Mouse (Mus musculus) spleen, postnatal 4 days (tissue): Measurements from ENCODE around the gene Nfic.

ENCODE experiments used
- DNase-seq, 2 experiments: peaks; one replicate each; pipeline ENCODE4 v3.0.0; 2022; ENCODE audit warnings: low spot score in 2 of 2

Nfic gene

DNA sequence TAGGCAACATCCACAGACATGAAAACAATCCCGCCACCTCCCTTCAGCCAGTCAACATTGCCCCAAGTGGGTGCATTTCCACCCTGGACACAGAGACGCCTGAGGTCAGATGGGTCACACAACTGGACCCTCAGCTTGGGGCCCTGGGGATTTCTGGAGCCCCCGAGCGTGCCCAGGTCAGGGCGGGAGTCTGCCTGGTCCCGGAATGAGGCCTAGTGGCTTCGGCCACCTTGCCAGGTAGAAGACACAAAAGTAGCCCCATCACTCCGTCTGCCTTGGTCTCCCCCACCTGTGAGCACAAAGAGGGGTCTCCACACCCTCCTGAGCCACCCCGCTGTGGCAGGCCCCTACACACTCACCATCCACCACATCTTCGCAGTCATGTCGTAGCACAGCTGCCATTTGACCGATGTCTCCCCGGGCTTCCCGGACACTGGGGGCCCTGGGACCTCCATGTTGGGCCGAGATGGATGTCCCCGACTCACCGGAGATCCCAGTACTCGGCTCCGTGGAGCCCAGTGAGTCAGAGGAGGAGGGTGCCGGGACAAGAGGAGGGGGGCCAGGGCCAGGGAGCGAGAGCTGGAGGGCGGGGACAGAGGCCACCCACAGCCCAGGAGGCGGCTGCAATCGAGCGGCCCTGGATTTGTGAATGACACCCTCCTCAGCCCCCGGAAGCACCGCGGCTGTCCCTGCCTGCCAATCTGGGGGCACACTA is at the start of gene Nfic:
Nfic (minus strand) TSS at position 455 of the 715 bp plus-strand sequence.
- DNase-seq, result peak in 1 of 2 experiments; percentile 60

DNA sequence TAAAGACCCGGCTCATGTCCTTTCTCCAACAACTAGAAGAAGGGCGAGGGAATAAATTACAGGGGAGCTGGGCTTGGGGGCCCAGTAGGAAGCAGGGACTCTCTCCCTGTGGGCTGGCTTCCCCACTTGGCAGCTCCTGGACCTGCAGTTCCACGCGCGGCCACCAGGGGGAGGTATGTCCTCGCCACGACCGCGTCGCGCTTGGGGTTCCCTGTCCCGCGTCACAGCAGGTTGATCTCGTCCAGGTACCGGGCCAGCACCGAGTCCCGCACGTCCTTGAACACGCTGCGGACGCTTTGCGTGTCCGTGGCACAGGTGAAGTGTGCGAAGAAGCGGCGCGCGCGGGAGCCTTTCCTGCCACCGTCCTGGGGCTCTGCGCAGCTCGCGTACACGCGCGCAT is 47.2 kb upstream of the Nfic start:
- DNase-seq, result peak; percentile 90 to 99

DNA sequence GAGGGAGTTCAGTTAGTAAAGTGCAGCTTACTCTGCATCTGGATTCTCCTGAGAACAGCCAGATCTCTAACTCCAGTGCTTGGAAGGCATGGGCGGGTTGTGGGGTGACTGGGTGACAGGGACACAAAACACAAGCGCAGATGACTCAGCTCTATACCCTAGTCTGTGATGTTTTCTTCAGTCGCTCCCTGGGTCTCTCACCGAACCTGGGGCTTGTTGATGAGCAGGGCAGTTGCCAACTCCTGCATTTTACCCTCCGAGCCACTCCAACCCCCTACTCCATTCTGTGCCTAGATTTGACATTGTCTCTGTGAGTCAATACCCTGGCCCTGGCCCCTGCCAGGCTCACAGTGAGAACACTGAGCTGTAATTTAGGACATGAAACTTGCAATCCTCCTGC is 46.4 kb upstream of the Nfic start:
- no peak for DNase-seq

- DNase-seq, result no peak
These were observed 44.6 kb upstream of the Nfic start, which contains the start of gene S1pr4 for GRCm38 (mm10) chr10:81500032-81500431. Gene S1pr4, minus strand, starts transcription at chr10:81500132.

DNA sequence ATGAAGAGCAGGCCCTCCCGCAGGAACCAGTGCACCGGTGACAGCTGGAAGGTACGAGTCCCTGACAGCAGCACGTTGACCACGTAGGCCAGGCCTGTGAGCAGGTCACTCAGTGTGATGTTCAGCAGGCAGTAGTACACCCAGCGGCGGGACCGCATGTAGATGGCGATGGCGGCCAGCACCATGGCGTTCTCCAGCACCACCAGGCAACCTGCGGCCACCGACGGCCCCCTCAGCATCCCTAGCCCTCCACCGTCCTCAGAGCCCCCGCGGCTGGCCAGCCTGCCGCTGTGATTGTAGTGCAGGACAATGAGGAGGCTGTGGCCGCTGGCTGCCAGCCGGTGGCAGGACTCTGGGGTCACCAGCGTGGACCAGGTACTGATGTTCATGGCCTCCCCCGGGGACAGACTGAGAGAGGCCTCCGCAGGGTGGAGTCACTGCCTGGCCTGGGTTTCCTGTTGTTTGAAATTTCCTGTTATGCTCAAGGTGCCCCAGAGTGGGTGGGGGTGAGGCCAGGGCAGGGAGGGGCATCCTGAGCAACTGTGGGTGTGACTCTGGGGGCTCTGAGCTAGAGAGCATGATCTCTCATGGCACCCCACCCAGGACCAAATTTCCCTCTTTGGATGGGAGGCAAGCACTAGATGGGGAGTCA is 43.9 kb upstream of the Nfic start:
- peak; percentile 77 to 89 for DNase-seq

DNA sequence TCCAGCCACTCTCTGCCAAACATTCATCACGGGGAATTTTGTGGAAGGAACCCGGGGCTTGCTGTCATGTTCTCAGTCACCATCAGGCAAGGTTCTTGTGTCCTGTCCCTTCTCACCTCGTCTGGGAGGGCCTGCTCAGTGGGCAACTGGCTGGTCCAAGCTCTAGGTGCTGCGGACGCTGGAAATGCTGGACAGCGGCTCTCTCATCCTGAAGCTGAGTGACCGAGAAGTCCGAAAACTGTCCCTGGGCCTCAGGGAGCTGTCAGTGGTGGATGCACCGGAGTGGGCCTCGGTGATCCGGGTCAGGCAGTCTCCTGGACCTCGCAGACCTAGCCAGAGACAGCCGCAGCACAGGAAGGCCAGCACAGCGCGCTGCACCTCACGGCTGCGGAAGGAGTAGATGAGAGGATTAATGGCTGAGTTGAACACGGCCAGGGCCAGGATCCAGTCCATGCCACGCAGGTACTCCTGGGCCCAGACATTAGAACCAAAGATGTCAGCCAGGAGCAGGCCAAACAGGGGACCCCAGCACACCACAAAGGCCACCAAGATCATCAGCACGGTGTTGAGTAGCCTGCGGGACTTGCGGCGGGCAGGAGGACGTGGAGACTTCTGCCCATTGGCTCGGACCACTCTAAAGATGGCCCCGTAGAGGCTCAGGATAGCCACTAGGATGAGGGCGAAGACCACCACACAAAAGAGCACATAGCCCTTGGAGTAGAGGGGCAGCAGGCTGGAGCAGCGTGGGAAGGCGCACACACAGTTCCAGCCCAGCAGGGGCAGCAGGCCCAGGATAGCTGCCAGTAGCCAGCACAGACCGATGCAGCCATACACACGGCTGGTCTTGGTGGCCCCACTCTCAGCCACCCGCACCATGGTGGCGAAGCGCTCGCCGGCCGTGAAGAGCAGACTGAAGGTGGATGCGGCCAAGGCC is 43.1 kb upstream of the Nfic start:
- DNase-seq, result peak in 1 of 2 experiments; percentile 78

- peak; percentile 70 to 83 for DNase-seq
These were observed 42.2 kb upstream of the Nfic start for GRCm38 (mm10) chr10:81497401-81498270.

- no peak for DNase-seq
These were observed 41.5 kb upstream of the Nfic start for GRCm38 (mm10) chr10:81496969-81497368.

- peak; percentile 98 to 99 for DNase-seq
These were observed 40.9 kb upstream of the Nfic start, which contains the start of gene Ncln for GRCm38 (mm10) chr10:81496264-81496901. Gene Ncln, minus strand, starts transcription at chr10:81496392.

DNA sequence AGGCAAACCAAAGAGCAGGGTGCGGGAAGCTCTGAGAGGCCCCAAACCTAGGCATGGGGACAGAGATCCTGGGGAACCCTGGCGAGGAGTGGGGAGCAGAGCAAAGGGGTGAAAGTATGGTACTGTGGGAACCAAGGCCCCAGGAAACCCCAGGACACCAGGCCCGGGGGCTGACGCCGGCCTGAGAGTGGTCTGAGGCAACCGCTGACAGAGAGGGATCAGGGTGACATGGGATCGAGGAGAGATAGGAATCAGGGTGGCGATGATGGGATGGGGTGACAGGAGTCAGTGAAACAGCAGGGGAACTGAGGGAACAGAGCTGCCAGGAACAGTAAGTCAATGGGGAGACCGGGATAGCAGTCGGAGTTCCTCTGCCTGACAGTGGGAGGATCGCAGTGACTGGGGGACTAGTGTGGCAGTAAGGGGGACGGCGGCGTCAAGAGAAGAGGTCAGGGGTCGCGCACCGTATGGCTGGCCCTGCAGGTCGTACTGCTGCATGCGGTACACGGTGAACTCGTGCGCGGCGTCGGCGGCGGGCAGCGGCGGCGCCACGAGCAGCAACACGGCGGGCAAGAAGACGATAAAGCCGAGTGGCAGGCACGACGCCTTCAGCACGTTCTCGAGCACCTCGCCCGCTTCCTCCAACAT is 40.3 kb upstream of the Nfic start:
- DNase-seq, result no peak

DNA sequence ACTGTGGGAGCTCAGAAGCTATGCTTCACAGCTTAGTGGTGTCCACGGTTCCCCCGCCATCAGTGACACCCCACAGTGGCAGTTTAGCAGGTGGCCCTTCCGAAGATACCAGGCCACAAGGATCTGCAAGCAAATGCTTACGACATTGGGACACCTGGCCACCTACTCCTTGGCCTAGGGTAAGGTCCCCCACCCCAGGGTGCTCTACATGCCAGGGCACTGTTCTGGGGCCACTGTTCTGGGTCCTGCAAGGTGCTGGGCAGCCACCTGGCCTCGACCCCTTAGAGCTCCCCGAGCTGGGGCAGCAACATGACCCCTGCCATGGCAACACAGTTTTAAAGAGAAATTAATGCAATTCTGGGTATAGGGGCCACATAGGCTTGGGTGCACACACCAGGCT is 39.7 kb upstream of the Nfic start:
- no peak for DNase-seq

DNA sequence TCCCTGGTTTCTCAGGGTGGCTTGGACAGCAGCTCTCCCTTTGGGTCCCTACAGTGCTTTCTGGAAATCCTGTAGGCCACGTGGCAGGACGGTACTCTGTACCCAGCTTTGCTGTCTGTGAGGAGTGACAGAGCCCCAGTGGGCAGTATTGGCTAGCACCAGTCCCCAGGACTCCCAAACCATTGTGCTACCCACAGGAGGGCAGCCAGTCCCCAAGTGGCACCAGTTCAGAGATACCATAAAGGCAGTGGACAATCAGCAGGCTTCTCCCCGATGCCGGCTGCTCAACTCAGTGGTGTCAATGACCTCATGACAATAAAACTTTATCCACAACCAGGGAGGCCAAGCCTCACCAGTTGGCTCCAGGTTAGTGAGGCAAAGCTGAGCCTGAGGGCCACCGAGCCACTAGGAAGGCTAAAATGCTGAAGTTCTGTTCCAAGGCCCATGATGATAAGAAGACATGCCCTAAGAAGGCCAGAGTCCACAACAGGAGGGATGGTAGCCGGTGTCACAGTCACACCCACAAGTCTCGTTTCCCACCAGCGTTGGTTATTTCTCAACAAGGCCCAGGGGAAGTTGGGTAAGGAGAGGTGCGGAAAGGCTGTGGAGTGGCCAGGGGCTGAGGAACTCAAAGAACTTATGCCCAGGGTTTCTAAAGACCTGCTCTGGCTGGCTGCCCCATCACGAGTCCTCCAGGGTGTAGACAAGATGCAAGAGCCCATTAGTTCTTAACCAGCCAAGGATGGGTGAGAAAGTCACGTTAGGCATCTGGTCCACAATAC is 39.0 kb upstream of the Nfic start:
- DNase-seq, result no peak

GRCm38 (mm10) chr10:81493601-81494220 is 38.3 kb upstream of the Nfic start:
- no peak for DNase-seq

- DNase-seq, result no peak
These were observed 37.3 kb upstream of the Nfic start for GRCm38 (mm10) chr10:81492606-81493240.

DNA sequence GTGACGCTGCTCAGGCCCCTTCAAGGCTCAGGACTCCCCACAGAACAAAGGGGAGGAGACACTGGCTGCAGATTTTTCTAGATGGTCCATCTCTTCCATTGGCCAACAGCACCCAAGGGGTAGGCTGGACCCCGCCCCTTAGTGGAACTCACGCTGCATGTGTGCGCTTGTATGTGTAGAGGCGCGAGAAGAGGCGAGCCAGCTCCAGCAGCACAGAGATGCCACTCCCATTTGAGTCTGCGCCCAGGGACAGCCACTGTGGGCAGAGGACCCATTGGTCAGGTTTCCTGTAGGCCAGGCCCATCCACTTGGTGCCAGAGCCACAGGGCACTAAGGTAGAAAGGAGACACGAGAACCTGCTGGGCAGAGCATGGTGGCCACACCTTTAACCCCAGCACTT is 35.6 kb upstream of the Nfic start:
- no peak for DNase-seq

- DNase-seq, result no peak
These were observed 34.5 kb upstream of the Nfic start for GRCm38 (mm10) chr10:81489941-81490340.

- no peak for DNase-seq
These were observed 32.6 kb upstream of the Nfic start for GRCm38 (mm10) chr10:81488081-81488480.

DNA sequence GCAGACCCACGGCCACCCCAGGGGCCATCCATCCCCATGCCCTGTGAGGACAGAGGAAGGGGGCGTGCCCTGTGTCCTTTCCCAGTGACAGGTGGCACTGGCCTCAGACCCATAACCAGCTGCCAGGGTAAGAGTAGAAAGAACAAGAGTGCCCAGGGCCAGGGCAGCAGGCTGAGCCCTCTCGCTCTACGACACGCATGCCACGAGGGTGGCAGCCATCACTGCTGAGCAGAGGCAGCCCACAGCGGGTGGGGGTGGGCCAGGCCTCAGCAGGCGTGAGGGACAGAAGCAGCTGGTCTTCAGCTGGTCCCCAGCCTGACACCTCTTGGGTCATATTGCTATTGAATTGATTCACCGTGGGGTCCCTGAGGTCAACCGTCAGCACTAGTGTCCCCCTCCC is 31.1 kb upstream of the Nfic start:
- no peak for DNase-seq
